Mouse (Mus musculus) cortical plate, adult 2 months (tissue): ENCODE data around the gene Ager. TPM values are rescaled to one million over a fixed set of nuclear protein-coding genes. Genes with fewer than 3 reads are reported as not detected.

ENCODE experiments used
- H3K27ac ChIP-seq: fragments of 200-500 bp; 2 replicates; pipeline ENCODE4 v1.5.1; 2012; ENCODE audit warnings: low read length, control low read depth, inconsistent platforms; ENCODE audit not compliant: insufficient read depth
- H3K4me1 ChIP-seq: fragments of 200-500 bp; 2 replicates; pipeline ENCODE4 v1.6.1; 2011; ENCODE audit warnings: low read length; ENCODE audit not compliant: control insufficient read depth, insufficient read depth
- H3K4me3 ChIP-seq: fragments of 200-500 bp; 2 replicates; pipeline ENCODE4 v1.5.1; 2011; ENCODE audit warnings: mild to moderate bottlenecking, low read length, control low read depth; ENCODE audit not compliant: insufficient read depth
- CTCF ChIP-seq: fragments of 200-500 bp; IDR thresholded peaks from 2 replicates; pipeline ENCODE4 v1.5.1; 2011; ENCODE audit warnings: mild to moderate bottlenecking, control low read depth, low read length; ENCODE audit not compliant: insufficient read depth; ENCODE audit errors: extremely low read depth
- POLR2A ChIP-seq: fragments of 200-500 bp; IDR thresholded peaks from 2 replicates; pipeline ENCODE4 v1.6.1; 2011; ENCODE audit warnings: mild to moderate bottlenecking, low read length, control low read depth; ENCODE audit not compliant: insufficient read depth; ENCODE audit errors: extremely low read depth
- polyA plus RNA-seq: library from polyadenylated mRNA; depleted of rRNA; stranded (reverse); fragments of >200 nt; gene quantifications from 2 replicates; pipeline ENCODE4 v1.2.3, GENCODE M21; 2012

The Ager gene
- polyA plus RNA-seq, 1 experiment = 1.6 TPM

DNA sequence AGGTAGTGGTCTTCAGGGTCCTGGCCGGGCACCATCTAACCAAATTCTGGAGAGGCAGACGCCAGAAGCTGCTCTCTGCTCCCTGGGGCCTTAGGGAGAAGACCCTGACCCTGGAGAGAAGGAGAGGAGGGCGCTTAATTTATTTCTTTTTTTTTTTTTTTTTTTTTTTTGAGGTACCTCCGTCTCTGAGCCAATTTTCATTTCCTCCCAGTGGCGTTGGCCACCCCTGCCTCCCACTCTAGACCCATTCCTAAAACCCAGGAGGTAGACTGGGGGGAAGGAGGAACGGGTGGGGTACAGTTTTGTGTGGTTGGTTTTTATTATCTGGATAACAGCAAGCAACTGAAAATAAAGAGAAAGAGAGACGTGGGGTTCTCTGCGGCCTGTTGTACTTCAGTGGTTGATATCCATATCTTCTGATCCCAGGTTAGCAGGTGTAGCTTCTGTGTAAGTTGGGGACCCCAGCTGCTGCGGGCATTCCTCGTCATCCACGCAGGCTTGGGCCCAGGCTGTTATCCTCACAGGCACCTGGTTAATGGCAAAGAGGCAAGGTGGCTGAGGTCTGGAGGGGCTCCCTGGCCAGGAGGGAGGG is 15.5 kb downstream of the Ager start:
- Histone ChIP-seq H3K27ac (no peak overlapping the region), H3K4me1 (peaks cover 5% of the 10 kb centered on the region), H3K4me3 (no peak overlapping the region)
- TF ChIP-seq CTCF = no peak
- TF ChIP-seq POLR2A = no peak

DNA sequence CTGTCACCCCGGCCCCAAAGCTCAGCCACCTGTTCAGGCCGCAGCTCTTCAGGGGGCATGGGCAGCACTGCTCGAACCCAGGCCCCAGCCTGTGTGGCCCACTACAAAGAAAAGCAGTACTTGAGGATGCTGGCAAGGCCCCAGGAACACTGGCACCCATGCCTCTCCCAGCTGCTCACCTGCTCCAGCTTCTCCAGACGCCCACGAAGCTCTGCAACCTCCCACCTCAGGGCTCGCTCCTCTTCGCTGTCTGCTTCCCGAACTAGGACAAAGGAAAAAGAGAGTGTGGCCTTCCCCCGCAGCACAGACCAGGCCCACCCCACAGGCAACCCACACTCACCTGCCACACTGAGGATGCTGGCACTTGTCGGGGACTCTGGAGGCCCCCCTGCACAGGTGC is 16.2 kb downstream of the Ager start:
- Histone ChIP-seq H3K4me1 (peaks cover 4% of the 10 kb centered on the region), H3K4me3 (no peak overlapping the region), H3K27ac (peak overlapping the region; percentile 27; the same call in 1 of the 2 replicates)
- TF ChIP-seq CTCF (no peak), POLR2A (0 out of 2 replicates have a peak, but pooled peaks have one; percentile 18)

DNA sequence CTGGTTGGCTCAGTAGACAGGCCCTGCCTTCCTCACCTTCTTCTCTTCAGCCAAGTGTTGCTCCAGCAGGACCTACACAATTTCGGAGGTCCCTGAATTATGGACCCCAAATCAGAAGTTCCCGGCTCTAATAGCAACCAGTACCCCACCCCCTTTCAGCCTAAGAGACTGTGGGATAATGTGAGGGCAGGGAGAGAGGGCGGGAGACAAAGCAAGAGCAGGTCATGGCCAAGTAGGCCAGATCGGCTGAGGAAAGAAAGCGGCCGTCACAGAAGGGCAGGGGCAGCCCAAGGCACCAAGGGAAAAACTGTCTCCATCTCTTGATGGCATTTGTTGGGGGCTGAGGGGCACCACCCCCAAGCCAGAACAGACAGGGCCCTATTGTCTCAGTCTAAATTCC is 18.2 kb downstream of the Ager start, which contains the start of gene Egfl8:
Gene Egfl8 (minus strand): TSS at position 101 of the 400 bp plus-strand sequence.
- no peak for TF ChIP-seq POLR2A
- no peak for TF ChIP-seq CTCF
- 0 out of 2 replicates have a peak within 1 kb of the TSS, but pooled peaks have one; percentile 35 for H3K27ac ChIP-seq
- H3K4me1 ChIP-seq = peaks cover 3% of the 10 kb centered on the region
- no peak within 1 kb of the TSS for H3K4me3 ChIP-seq

DNA sequence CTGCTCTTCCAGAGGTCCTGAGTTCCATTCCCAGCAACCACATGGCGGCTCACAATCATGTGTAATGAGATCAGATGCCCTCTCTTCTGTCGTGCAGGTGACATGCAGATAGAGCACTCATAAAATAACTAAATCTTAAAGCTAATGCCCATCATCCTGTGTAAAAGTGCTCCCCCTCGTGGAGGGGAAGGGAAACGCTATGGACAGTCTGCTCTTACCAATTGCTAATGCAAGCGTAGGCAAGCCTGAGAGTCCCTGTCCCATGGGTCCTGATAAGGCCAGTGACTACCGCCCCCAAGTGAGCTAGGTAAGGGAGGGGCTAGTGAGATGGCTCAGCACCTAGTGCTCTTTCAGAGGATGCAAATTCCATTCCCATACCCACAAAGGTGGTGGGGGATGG is 21.3 kb downstream of the Ager start:
- Histone ChIP-seq H3K4me3 (no peak overlapping the region), H3K4me1 (no peaks in the 10 kb centered on the region), H3K27ac (no peak overlapping the region)
- TF ChIP-seq CTCF (peak; percentile 88), POLR2A (no peak)

DNA sequence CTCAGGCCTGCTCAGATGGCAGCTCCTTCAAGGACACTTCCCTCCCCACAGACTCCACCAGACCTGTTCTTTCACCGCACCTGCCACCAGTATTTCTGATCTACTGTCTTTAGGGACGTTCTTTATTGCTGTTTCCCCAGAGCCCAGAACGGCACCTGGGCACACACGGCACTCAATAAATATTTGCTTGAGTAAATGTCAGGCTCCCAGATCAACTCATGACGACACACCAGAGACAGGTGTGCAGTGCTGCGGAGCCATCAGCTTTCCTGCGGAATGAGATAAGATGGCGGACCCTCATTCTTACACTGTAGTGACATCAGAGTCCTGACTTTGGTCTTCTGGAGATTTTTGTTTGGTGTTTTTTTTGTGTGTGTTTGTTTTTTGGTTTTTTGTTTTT is 23.3 kb downstream of the Ager start:
- H3K4me1 ChIP-seq = no peaks in the 10 kb centered on the region
- H3K4me3 ChIP-seq = no peak overlapping the region
- no peak overlapping the region for H3K27ac ChIP-seq
- TF ChIP-seq POLR2A (no peak), CTCF (no peak)

DNA sequence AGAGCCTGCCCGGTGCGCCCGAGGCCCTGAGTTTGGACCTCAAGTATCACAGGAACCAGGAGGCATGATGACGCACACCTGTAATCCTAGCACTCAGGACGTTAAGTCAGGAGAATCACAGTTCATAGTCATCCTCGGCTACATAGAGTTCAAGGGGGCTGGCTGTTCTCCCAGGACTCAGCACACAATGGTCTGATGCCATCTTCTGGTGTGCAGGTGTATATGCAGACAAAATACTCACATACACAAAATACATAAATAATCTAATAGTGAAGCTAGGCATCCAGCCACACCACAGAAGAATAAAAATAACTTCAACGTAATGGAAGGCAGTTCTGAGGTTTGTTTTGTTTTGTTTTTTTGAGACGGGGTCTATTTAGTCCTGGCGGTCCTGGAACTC is 25.5 kb downstream of the Ager start:
- TF ChIP-seq CTCF (0 out of 2 replicates have a peak, but pooled peaks have one; percentile 17), POLR2A (no peak)
- Histone ChIP-seq H3K4me3 (no peak overlapping the region), H3K27ac (no peak overlapping the region), H3K4me1 (no peaks in the 10 kb centered on the region; the same call in 1 of the 2 replicates)

DNA sequence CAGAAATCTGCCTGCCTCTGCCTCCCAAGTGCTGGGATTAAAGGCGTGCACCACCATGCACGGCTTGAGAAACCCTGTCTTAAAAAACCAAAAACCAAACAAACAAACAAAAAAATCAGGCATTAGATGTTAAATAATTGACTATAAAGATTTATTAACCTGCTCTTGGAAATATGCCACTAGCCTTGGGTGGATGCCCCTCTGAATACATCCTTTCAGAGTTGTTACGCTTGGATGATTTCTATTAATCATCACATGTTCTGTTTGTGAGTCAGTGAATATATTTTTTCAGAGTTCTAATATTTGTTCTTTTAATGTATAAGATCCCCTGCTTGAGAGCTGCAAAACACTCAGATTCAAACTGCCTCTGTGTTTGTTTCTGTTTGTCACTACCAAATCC is 27.3 kb downstream of the Ager start:
- H3K27ac ChIP-seq = no peak overlapping the region
- no peak overlapping the region for H3K4me3 ChIP-seq
- TF ChIP-seq CTCF = no peak
- TF ChIP-seq POLR2A = no peak
- H3K4me1 ChIP-seq = peaks cover 5% of the 10 kb centered on the region; the same call in 1 of the 2 replicates

DNA sequence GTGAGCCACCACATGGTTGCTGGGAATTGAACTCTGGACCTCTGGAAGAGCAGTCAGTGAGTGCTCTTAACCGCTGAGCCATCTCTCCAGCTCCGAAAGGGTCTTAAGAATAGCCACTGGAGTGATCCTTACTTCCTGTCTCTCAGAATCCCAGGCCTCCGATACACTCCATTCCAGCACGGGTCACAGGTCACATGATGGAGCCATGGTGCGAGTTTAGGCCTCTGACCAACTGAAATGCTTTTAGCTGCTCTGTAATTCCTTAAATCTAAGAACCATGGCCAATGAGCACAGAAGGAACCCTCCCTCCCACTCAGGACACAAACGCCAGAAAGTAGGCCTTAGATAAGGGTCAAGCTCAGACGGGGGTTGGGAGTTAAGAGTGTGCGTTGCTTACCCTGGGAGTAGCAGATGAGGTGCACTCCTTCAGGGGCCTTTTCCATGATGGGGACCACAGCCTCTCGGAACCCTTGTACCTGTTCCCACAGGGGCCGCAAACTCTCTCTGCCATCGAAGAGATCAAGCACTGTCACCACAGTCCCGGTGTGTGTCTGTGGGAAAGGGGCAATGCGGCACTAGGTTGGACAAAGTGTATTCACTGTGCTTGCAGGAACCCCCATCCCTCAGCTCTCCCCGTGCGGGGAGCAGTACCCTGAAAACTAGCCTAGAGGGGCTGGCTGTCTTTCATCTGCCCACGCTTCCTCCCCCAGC is 28.6 kb downstream of the Ager start:
- H3K27ac ChIP-seq = 0 out of 2 replicates have a peak overlapping the region, but pooled peaks have one; percentile 55
- H3K4me3 ChIP-seq = peak overlapping the region; percentile 75
- peaks cover 5% of the 10 kb centered on the region; the same call in 1 of the 2 replicates for H3K4me1 ChIP-seq
- TF ChIP-seq CTCF (no peak), POLR2A (no peak)

DNA sequence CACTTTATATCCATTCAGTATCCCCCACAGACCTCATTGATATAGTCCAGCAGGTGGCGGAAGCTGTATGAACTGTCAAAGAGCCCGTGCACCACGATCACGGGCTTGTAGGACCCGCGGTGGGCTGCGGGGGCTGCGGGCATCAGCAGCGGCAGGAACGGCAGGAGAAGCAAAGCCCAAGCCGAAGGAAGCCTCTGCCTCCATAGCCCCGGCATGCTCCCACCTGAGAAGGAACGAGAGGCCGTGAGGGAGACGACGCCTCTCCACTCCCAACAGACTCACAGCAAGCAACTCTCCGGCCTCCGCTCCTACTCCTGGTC is 29.1 kb downstream of the Ager start:
- Histone ChIP-seq H3K4me1 (peaks cover 5% of the 10 kb centered on the region; the same call in 1 of the 2 replicates), H3K27ac (peak overlapping the region; percentile 55), H3K4me3 (peak overlapping the region; percentile 75)
- no peak for TF ChIP-seq POLR2A
- peak; percentile 38 for TF ChIP-seq CTCF
